Mouse (Mus musculus) layer of hippocampus, adult 9-10 months (tissue): Measurements from ENCODE around the gene Tmem45b.
"Not testable (repeated sequence)": the region's sequence is repeated elsewhere in the genome, so short reads cannot be mapped to it uniquely, and the experiment has no call there.

ENCODE experiments used
- DNase-seq: peaks from one replicate; pipeline ENCODE4 v3.0.0; 2022; ENCODE audit warnings: low spot score

The Tmem45b gene

DNA sequence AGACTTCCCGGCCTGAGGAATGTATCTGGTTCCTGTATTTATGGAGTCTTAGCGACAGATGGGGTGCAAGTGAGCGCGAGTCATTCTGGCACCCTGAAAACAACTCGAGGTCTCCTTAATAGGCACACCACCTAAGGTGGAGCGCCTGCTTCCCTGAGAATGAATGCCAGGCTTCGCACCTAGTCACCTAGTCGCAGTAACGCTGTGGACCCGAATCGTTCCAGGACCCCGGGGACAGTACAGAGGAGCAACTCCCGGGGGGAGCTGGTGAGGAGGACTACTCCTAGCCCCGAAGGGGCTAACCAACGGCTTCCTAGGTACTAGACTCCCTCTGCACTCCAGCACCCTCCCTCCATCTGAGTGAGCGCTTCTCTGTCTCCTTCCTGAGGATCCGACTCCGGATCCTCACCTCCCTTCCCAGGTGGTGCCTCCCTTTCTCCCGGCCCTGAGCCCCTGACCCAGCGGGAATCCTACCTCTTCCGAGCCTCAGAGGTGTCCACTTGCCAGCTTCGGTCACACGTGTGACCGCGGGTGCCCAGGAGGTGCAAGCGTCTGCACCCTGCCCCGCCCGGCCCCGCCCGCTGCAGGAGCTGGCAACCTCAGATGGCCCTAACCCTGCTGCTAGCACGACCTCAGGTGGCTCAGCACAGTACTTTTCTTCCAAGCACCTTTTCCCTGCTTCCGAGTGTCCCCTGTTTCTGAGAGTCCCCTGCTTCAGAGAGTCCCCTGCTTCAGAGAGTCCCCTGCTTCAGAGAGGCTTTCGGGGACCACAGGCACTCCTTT, at the start of gene Tmem45b:
Gene Tmem45b (minus strand): TSS at position 771 of the 783 bp plus-strand sequence.
- DNase-seq, result no peak

DNA sequence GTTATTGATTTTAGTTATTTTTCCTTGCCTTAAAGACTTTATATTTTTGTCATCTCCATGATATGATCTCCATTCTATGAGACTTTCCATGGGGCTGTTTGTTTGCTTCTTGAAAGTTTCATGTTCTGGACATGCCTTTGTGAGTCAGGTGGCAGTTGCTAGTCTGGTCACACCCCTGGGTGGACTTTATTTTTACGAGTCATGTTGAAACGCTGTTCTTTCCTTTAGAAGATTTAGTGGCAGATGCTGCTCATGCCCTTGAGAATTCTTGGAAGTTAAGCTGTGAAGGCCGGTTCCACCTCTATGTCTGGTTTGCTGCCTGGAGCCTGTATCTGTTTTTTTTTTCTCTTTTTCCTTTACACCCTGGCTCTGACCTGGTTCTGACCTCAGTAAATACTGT, 43.9 kb upstream of the Tmem45b start:
- no peak for DNase-seq

DNA sequence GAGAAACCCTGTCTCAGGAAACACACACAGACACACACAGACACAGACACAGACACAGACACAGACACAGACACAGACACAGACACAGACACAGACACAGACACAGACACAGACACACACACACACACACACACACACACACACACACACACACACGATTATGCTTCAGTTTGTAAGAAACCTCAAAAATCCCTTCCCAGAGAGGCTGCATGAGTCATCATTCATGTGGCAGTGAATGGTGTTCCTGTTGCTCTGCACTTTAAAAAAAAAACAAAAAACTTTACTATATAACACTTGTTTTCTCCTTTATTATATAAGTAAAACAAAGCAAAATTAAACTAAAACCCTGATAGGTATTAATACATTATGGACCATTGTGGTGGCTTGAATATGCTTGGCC, 37.0 kb upstream of the Tmem45b start:
- not testable (repeated sequence) for DNase-seq

DNA sequence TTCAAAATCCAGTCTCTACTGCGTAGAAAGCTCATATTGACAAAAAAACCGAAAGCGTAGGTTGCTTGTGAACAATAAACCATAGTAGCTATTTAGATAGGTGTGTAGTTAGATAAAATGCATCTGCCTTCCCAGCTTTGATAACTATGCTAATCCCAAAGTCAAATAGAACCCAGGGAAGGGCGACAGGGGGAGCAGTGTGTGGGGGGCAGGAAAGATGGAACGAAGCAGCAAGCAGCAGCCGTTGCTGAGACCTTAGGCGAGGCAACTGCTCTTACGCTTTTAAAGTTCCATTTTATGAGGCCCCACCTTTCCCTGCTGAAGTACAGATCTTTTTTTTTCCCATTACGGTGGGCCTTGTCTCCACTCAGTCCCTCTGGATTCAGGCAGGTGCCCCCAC, 1.1 kb downstream of the Tmem45b start:
- no peak for DNase-seq

DNA sequence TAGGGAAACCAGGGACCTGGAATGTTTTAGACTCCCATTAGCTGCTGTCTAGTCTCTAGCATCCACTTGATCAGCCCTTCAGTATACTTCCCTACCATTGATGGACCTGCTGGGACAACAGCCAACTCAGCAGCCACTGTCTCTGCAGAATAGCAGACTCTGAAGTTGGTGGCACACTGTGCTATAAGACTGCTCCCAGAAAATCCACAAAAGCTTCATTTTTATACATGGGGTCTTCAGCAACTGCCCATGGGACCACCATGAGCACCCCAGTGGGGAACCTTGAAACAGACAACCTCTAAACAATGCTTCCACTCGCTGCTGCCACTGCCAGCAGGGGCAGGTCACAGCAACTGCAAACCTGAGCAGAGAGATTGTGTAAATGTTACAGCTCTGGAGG, 9.9 kb downstream of the Tmem45b start:
- DNase-seq, result no peak

DNA sequence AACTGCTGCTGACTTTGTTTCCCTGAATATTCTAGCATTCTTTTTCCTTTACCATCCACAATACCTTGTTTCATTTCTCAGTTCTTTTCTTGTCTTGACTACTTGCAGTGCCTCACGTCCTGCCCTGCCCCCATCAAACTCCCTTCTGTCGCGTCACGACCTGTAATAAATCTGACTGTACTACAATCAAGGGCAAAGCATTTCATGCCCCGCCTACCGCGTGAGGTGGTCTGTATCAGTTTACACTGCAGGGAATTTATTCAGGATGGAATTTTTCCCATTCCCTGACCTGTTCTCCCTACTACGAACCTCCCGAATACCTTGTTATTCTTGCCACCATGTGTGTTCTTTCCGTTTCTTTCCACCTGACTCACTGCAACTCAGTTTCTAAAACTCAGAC, 12.1 kb downstream of the Tmem45b start:
- no peak for DNase-seq

DNA sequence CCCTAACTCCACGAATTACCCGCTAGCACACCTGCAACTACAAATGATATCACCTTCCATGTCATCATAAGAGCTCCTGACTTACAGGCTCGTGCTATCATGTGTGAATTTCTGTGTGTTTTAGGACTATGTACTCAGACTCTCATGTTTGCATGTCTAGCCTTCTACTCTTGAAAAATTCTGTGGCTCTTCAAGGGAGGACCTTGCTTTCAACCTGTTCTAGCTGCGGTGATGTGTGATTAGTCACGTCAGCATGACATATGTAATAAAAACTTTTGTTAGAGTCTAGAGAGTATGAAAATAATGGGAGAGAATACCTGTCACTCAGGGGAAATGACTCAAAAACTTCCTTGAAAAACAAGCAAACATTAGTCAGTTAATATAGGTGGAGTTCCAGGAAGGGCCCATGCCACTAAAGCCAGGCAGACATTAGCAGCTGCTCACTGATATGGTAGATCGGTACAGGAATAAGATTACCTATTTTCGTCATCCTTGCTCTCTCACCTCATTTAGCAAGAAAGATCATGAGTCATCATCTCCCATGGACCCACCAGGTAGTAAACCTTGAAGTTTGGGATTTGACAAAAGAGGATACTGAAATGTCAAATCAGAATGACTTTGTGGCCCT, 15.0 kb downstream of the Tmem45b start:
- DNase-seq, result no peak

DNA sequence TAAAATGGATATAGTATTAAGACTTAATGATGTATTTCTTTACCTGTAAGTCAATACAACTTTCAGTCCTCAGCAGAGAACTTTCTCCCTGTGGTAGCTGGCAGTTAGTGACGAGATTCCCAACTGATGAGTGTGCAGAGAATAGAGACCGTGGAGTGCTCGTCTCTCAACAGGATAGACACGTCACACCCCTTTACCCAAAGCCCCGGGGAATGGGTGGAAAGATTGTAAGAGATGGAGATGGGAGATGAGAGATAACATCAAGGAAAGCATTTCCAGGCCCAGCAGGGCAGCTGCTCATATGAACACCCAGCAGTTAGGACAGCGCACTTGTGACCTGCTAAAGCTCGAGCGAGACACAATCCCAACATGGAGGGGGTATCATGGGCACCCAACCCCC, 20.0 kb downstream of the Tmem45b start:
- no peak for DNase-seq

DNA sequence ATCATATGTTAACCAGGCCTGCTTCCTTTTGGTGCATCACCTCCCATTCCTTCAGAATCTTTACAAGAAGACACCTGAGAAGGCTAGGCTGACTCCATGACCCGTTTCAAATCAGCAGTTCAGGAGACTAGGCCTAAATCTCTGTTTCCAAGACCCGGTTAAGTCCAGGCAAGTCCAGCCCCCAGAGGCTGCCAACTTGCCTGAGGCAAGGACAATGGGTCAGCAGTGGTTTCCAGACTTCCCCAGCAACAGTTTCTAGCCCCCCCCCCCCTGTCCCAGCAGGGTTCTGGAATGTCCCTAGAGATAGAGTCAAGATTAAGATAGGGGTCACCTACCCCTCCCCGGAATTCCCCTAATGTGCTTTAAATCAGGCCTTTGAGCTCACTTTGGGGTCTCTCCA, 22.8 kb downstream of the Tmem45b start:
- DNase-seq, result no peak

DNA sequence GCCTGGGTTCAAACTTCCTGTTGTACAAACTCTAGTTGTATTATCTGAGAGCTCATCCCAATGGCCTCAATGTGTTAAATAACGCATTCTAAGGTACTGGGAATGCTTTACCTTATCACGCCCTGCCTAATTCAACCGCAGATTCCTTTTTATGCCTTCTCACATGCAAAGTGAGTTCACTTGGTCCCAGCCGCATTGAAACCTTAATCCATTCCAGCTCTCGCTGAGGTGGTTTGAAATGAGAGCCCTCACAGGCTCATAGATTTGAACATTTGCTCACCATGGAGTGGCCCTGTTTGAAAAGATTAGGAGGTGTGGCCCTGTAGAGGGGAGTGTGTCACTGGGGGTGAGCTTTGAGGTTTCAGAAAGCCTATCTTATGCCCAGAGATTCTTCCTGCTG, 23.9 kb downstream of the Tmem45b start:
- DNase-seq, result no peak

DNA sequence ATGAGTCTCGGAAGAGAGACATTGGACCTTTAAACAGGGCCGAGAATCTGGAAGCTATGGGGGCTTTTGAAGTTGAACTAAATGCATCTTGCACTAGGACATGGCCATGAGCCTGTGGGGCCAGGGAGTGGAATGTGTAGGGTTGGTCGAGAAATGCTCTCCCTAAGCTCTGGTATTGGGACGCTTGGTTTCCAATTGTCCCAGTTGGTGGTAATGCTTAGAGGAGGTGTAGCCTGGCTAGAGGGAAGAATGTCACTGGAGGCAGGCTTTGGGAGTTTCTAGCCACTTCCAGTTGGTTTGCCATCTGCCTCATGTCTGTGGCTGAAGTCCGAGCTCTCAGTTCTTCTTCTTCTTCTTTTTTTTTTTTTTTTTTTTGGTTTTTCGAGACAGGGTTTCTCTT, 24.9 kb downstream of the Tmem45b start:
- DNase-seq, result no peak

DNA sequence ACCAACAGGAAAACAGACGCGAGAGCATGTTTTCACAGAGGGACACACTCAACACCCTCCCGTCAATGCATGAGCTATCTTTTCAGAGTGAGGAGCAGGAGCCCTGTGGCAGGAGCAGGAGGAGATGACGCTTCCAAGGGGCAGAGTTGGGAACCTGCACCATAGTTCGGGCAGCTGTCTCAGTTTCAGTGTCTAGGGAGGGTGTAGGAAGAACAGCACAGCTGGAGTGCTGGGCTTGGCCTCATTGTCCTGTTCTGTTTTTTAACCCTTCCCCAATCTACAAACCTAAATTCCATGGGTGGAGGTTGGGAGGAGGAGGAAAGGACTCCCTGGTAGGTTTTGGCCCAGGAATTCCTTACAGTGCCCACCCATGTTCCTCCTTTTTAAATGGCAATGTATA, 25.4 kb downstream of the Tmem45b start:
- DNase-seq, result no peak

DNA sequence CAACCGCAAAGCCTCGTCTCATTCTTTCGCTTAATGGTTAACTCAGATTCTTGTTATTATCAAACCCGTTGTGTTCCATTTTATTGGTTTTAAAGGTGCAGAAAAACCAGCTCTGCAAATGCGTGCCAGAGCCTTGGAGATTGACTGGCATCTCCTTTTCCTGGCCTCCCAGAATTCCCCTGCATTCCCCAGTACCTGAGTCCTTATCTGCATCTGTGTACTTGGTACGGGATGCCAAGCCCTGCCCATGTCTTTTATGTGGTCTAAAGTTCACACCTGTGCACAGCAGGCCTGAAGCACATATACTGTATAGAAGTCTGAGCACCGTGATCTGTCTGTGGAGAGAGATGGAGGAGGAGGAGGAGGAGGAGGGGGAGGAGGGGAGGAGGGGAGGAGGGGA, 26.4 kb downstream of the Tmem45b start:
- no peak for DNase-seq

DNA sequence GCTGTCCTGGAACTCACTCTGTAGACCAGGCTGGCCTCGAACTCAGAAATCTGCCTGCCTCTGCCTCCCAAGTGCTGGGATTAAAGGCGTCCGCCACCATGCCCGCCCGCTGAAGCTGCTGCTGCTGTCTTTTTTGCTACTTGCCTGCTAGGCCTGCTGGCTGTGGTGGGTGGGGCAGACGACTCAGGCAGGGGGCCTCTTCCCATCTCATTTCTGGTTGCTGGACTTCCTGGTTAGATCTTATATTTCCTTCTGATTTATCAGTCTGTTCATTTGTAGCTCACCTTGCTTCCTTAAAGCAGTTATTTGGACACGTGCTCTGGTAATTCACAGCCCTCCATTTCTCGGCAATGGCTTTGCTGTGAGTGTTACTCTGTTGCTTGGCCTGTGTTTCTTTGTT, 28.8 kb downstream of the Tmem45b start:
- DNase-seq, result no peak

DNA sequence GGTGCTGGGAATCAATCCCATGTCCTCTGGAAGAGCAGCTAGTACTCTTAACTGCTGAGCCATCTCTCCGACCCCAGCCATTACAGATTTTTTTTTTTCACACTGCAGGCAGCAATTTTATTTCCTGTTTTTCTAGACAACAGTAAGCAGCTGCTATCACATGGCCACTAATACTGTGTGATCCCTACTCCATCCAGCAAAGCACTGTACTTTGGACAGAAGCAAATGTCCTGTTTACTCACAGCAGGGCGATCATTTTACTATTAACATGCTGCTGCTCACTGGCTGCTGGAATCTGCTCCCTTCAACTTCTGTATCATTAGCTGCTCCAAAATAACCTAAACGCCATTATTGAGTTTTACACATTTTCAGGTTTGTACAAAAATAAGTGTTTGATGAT, 30.8 kb downstream of the Tmem45b start:
- DNase-seq, result no peak

DNA sequence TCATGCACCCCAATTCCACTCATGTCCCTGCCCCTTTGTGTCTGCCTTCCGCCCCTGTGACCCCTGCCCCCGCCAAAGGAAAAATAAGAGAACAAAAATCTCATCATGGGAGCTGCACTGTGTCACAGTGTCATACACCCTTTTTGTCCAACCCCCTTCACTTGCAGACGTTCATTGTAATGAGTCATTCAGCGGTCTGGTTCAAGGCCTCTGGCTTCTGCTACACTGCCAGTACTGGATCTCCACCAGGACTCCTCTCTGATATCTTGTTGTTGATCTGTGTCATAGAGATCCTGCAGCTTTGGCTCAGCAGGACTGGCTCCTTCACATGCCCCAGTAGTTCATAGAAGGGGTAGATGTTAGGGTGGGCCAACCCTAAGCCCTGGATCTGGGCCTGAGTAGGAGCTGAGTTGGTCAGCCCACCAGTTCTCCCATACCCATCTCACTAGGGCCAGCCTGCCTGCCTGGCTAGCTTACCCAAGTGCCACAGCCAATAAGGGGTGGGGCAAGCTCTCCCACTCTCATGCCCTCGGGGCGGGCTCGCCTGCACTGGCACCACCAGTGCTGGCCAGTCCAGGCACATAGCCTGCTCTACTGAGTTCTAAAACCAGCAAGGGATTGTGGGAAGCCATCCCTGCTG, 31.8 kb downstream of the Tmem45b start:
- no peak for DNase-seq

DNA sequence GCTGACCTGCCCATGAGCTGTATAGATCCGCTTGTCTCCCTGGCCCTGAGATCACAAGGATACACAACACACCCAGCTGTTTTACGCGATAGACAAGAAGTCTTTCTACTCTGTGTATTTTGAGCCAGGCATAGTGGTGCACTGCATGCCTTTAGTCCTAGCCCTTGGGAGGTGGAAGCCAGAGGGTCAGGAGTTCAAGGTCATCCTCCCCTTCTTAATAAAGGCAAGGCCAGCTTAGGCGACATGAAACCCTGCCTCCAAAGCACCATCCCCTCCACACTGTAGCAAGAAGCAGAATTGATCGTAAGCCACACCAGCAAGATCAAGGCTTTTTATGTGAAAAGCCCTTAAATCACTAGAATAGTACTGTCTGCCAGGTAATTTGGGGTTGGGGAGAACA, 32.5 kb downstream of the Tmem45b start:
- DNase-seq, result no peak

DNA sequence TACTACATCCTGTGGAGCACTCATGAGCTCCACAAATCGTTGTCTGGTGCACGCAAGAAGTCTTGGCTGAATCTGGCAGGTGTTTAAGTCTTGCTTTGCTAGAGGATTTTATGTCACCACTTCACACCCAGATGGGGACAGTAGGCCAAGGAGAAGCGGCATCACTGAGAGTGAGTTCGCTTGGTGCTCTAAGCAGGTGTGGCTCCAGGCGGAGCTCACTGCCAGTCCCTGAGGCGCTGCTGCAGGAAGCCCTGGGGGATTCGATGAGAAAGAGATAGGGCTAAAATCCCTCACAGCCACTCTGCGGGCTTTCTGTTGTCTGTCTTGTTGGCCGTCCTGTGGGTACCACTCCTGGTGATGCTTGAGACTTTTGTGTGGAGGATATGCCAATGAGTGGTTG, 34.3 kb downstream of the Tmem45b start:
- DNase-seq, result no peak

DNA sequence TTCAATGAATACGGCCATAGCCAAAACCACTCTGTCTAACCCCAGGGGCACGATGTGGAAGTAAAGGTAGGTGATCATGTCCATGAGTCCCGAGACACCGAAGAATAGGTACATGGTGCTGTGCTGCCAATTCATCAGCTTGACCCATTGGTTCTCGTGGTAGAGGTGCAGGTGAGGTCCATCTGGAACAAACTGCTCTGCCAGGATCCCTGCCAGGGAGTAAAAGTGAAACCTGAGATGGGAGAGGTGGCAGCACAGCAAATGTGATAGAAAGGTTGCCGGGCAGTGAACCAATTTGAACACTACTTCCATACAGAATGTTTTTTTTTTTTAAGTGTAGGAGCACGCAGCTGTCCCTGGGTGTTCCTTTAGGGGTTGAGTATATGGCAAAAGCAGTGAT, 35.3 kb downstream of the Tmem45b start:
- no peak for DNase-seq

DNA sequence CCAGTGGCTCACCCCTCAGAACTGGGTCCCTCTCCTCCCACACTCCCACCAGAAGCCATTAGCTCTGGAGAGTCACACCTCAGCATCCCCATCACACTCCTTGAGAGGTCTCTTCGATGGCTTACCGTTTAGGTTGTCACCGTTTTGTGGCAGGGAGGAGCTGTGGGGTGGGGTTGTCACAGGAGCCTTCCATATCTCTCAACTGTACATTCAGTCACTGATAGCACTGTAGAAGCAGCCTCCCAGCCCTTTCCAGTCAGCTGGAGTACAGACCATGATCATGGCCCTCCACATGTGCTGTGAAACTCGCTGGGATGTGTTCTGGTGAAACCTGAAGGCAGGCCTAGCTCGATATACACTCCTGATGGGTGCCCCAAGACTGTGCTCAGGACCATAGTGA, 42.1 kb downstream of the Tmem45b start:
- DNase-seq, result no peak

DNA sequence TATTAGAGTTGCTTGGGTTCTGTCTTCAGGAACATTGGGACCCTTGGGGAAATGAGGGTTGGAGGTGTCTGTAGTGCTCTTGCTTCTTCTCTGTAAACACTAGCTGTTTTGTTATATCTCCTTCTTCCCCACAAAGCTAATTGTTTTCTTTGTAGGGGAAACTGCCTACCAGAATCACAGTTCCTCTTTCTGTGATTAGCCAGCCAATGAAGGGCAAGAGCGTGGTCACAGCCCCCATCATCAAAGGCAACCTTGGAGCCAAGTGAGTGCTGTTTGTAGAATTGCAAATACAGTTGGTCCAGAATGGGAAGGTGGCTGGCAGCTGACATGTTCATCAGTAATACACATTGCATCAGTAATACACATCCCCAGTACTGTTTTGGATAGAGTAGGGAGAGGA, 45.4 kb downstream of the Tmem45b start:
- DNase-seq, result no peak

DNA sequence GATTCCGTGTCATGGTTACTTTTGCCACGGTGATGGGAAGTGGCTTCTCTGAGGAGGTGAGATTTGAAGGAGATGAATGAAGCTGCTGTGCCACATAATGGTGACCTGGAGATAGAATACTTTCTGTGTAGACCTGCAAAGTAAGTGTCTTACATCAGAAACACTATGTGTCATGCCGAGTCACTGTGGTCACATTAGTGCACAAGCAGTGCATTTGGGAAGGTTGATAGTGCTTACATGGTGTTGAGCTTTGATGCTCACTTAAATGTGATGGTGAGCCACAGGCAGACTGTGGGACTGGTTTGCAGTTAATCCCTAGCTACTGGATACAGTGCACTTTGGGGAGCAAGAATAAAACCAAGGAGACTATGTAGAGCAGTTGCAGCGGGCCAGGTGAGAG, 52.1 kb downstream of the Tmem45b start:
- no peak for DNase-seq

DNA sequence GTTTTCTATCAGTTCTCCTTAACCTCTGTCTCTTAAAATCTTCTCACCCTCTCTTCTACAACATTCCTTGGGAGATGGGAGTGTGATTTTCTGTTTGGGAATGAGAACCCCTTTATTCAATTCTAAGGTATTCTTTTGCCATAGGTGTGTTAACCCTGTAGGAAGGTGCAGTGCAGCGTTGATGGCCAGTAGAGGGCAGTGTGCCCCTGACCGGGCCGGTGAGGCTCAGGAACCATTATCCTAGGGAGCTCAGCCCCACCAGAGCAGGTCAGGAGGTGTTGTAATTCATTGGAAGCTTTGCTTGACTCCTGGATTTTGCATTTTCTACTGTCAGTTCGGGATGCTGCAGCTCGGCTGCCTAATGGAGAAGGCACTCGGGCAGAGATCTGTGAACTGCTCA, 59.0 kb downstream of the Tmem45b start:
- no peak for DNase-seq

DNA sequence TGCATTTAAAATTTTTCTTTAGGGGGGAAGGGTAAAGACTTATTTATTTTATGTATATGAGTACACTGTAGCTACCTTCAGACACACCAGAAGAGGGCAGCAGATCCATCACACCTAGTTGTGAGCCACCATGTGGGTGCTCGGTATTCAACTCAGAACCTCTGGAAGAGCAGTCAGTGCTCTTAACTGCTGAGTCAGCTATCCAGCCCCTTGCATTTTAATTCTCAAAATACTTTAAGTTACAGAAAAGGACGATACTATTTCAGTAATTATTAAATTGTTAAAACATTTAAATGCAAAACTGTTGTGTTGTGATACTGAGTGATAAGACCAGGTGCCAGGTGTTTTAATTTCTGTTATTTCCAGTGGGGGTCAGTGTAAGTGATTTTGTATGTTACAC, 60.0 kb downstream of the Tmem45b start:
- DNase-seq, result no peak
